Mouse (Mus musculus) neural tube, embryonic 14.5 days (tissue): ENCODE measurements around the gene 6430548M08Rik. TPM values are rescaled to one million over a fixed set of nuclear protein-coding genes. Genes with fewer than 3 reads are reported as not detected.

ENCODE experiments used
- ATAC-seq: fragments of 200-750 bp; cut with Nextera tagmentation; 2 replicates; pipeline ENCODE4 v1.8.0; 2017; ENCODE audit warnings: low read depth, mild to moderate bottlenecking, moderate TSS enrichment, moderate library complexity
- H3K27ac ChIP-seq: fragments of 300-500 bp; sonication (generic); 2 replicates; pipeline ENCODE4 v1.5.1; 2014; ENCODE audit warnings: low read depth, mild to moderate bottlenecking, control low read depth, low read length, moderate library complexity, mixed read lengths
- H3K27me3 ChIP-seq: fragments of 300-500 bp; sonication (generic); 2 replicates; pipeline ENCODE4 v1.6.1; 2014; ENCODE audit warnings: low read length; ENCODE audit not compliant: control insufficient read depth, insufficient read depth
- H3K36me3 ChIP-seq: fragments of 300-500 bp; sonication (generic); 2 replicates; pipeline ENCODE4 v1.6.1; 2014; ENCODE audit warnings: low read length, mixed read lengths; ENCODE audit not compliant: control insufficient read depth, insufficient read depth
- H3K4me1 ChIP-seq: fragments of 300-500 bp; sonication (generic); 2 replicates; pipeline ENCODE4 v1.6.1; 2014; ENCODE audit warnings: low read length; ENCODE audit not compliant: control insufficient read depth, insufficient read depth
- H3K4me2 ChIP-seq: fragments of 300-500 bp; sonication (generic); 2 replicates; pipeline ENCODE4 v1.6.1; 2014; ENCODE audit warnings: mild to moderate bottlenecking, low read depth, low read length, control low read depth
- H3K4me3 ChIP-seq: fragments of 300-500 bp; sonication (generic); 2 replicates; pipeline ENCODE4 v1.5.1; 2014; ENCODE audit warnings: low read depth, low read length, control low read depth, mixed read lengths
- H3K9ac ChIP-seq: fragments of 300-500 bp; sonication (generic); replicated peaks from 2 replicates; pipeline ENCODE4 v1.6.1; 2014; ENCODE audit warnings: low read depth, mild to moderate bottlenecking, control low read depth, low read length, mixed read lengths
- H3K9me3 ChIP-seq: fragments of 300-500 bp; sonication (generic); 2 replicates; pipeline ENCODE4 v1.6.1; 2016; ENCODE audit warnings: low read length; ENCODE audit not compliant: control insufficient read depth
- WGBS: fragments of 180-500 bp; shearing (Covaris S2); extraction: QIAGEN DNeasy Blood & Tissue Kit; methylation state at CpG from one replicate; pipeline ENCODE4 v1.1.7; 2014; 5-methylcytosine and 5-hydroxymethylcytosine counted together
- polyA plus RNA-seq: library from polyadenylated mRNA; unstranded; fragments of >200 nt; fragmentation: Nextera tagmentation; extraction: Ambion mirVana; gene quantifications from 2 replicates; pipeline ENCODE4 v1.2.1, GENCODE M21; 2014

Gene 6430548M08Rik
- polyA plus RNA-seq, 1 experiment from 2014 or later: 36.9 TPM

- Histone ChIP-seq H3K9me3 (no peaks in the 10 kb centered on the region), H3K9ac (no peak overlapping the region), H3K4me1 (peaks cover 5% of the 10 kb centered on the region; the same call in 1 of the 2 replicates), H3K27ac (no peak overlapping the region), H3K4me3 (no peak overlapping the region), H3K4me2 (no peak overlapping the region), H3K36me3 (no peaks in the 10 kb centered on the region), H3K27me3 (no peaks in the 10 kb centered on the region)
- WGBS: 41% methylated on average over 7 of the region's 7 CpGs
- no peak for ATAC-seq
Observed at GRCm38 (mm10) chr8:120124836-120125389, 11.0 kb downstream of the 6430548M08Rik start.

GRCm38 (mm10) chr8:120126357-120127161, 12.6 kb downstream of the 6430548M08Rik start:
- 35% methylated on average over 14 of the region's 14 CpGs for WGBS
- Histone ChIP-seq H3K27ac (no peak overlapping the region; the same call in 1 of the 2 replicates), H3K4me1 (peaks cover 5% of the 10 kb centered on the region; the same call in 1 of the 2 replicates), H3K36me3 (no peaks in the 10 kb centered on the region), H3K9me3 (no peaks in the 10 kb centered on the region), H3K4me3 (no peak overlapping the region), H3K9ac (no peak overlapping the region; the same call in 1 of the 2 replicates), H3K27me3 (no peaks in the 10 kb centered on the region), H3K4me2 (no peak overlapping the region)
- no peak for ATAC-seq

GRCm38 (mm10) chr8:120129547-120129946, 15.6 kb downstream of the 6430548M08Rik start:
- Histone ChIP-seq H3K9me3 (no peaks in the 10 kb centered on the region), H3K9ac (no peak overlapping the region), H3K27me3 (no peaks in the 10 kb centered on the region), H3K4me3 (no peak overlapping the region), H3K27ac (no peak overlapping the region), H3K4me2 (no peak overlapping the region), H3K36me3 (no peaks in the 10 kb centered on the region), H3K4me1 (peaks cover 5% of the 10 kb centered on the region; the same call in 1 of the 2 replicates)
- WGBS: 54% methylated on average over 4 of the region's 4 CpGs
- no peak for ATAC-seq

- Histone ChIP-seq H3K36me3 (no peaks in the 10 kb centered on the region), H3K27ac (no peak overlapping the region), H3K27me3 (no peaks in the 10 kb centered on the region), H3K9ac (no peak overlapping the region), H3K4me3 (no peak overlapping the region), H3K4me2 (no peak overlapping the region), H3K9me3 (no peaks in the 10 kb centered on the region), H3K4me1 (peaks cover 5% of the 10 kb centered on the region; the same call in 1 of the 2 replicates)
- WGBS: 80% methylated on average over 8 of the region's 8 CpGs
- no peak for ATAC-seq
Observed at GRCm38 (mm10) chr8:120131158-120131557, 17.2 kb downstream of the 6430548M08Rik start.

DNA sequence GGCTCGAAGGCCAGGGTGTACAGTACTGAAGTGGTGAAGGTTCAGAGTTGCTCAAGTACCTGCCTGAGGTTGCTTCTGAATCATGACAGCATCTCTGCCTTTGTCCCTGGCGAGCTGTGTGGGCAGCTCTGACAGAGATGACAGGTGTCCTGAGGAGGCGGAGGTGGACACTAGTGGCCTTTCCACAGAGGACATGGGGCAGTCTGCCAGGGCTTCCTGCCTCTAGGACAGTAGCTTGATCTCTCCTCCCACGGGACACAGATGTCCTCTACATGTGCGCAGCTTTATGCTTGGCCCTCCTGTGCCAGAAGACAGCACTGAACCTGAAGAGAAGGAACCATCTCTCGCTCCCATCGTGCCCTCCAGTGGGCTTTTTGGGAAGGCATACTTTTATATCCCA, 19.2 kb downstream of the 6430548M08Rik start:
- H3K36me3 ChIP-seq: no peaks in the 10 kb centered on the region
- H3K27ac ChIP-seq: no peak overlapping the region
- no peak overlapping the region for H3K4me2 ChIP-seq
- no peaks in the 10 kb centered on the region for H3K27me3 ChIP-seq
- H3K4me1 ChIP-seq: no peaks in the 10 kb centered on the region
- no peaks in the 10 kb centered on the region for H3K9me3 ChIP-seq
- WGBS: 89% methylated on average over 7 of the region's 7 CpGs
- no peak overlapping the region for H3K9ac ChIP-seq
- H3K4me3 ChIP-seq: no peak overlapping the region
- no peak for ATAC-seq

DNA sequence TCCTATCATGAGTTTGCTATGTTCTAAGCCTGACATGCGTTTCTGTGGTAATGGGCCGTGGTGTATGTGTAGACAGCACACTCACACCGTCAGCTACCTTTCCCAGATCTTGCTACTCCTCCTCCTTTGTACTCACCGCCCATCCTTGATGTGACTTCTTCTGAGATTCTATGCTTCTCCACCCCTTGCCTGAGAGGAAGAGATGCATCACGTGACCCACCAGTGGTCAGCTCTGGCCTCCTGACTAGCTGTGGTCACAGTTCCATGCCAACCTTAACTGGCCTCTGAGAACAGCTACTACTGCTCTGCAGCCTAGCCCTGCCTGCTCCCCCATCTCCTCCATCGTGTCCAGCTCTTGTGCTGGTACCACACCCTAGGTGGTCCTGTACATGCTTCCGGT, 21.7 kb downstream of the 6430548M08Rik start:
- Histone ChIP-seq H3K4me2 (no peak overlapping the region), H3K9me3 (no peaks in the 10 kb centered on the region), H3K27me3 (no peaks in the 10 kb centered on the region), H3K9ac (no peak overlapping the region), H3K4me1 (no peaks in the 10 kb centered on the region), H3K36me3 (no peaks in the 10 kb centered on the region), H3K4me3 (no peak overlapping the region), H3K27ac (no peak overlapping the region)
- no peak for ATAC-seq
- 91% methylated on average over 7 of the region's 7 CpGs for WGBS

- H3K27ac ChIP-seq: no peak overlapping the region
- no peaks in the 10 kb centered on the region for H3K4me1 ChIP-seq
- H3K27me3 ChIP-seq: no peaks in the 10 kb centered on the region
- no peaks in the 10 kb centered on the region for H3K36me3 ChIP-seq
- 57% methylated on average over 7 of the region's 7 CpGs for WGBS
- no peak for ATAC-seq
- no peak overlapping the region for H3K4me2 ChIP-seq
- no peak overlapping the region for H3K4me3 ChIP-seq
- no peak overlapping the region for H3K9ac ChIP-seq
- H3K9me3 ChIP-seq: no peaks in the 10 kb centered on the region
Observed at GRCm38 (mm10) chr8:120136618-120137017, 22.7 kb downstream of the 6430548M08Rik start.

- ATAC-seq: no peak
- H3K4me2 ChIP-seq: no peak overlapping the region
- no peak overlapping the region for H3K9ac ChIP-seq
- H3K36me3 ChIP-seq: no peaks in the 10 kb centered on the region
- H3K27me3 ChIP-seq: no peaks in the 10 kb centered on the region
- H3K9me3 ChIP-seq: no peaks in the 10 kb centered on the region
- no peak overlapping the region for H3K27ac ChIP-seq
- no peaks in the 10 kb centered on the region for H3K4me1 ChIP-seq
- 30% methylated on average over 2 of the region's 2 CpGs for WGBS
- H3K4me3 ChIP-seq: no peak overlapping the region
Observed at GRCm38 (mm10) chr8:120138958-120139357, 25.0 kb downstream of the 6430548M08Rik start.

DNA sequence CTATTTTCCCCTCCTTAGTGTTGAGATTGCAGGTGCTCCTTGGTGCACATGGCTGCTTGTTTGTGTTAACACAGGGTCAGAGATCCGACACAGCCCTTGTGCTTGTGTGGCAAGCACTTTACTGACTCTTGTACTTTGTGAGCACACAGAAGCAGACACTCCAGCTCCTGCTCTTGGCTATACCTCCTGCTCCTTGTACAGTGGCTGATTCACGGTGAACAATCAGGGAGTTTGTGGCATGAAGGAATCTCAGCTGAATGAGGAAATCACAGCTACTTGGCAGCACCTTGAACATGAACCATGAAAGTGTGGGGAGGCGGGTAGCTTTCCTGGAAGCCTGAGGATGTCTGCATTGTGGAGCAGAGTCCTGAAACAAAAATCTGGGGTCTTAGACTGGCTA, 26.8 kb downstream of the 6430548M08Rik start:
- Histone ChIP-seq H3K4me2 (no peak overlapping the region), H3K27ac (no peak overlapping the region), H3K27me3 (no peaks in the 10 kb centered on the region), H3K9ac (no peak overlapping the region), H3K36me3 (no peaks in the 10 kb centered on the region), H3K4me3 (no peak overlapping the region), H3K9me3 (no peaks in the 10 kb centered on the region), H3K4me1 (peaks cover 11% of the 10 kb centered on the region)
- ATAC-seq: no peak
- WGBS: 77% methylated on average over 3 of the region's 3 CpGs
